Mouse (Mus musculus): ENCODE measurements at regions not wholly inside any gene's neighbourhood (a gene's known extent, or its start where the extent isn't known, plus 50 kb on each side); places are given as distances from the start of the nearest gene placed in this dataset.
A peak's percentile ranks its signal among the peaks of the same experiment; 100 is the strongest.

- DNase-seq (ENCODE audit: low spot score in 2 of 2): no peak
Observed at GRCm38 (mm10) chr12:110026033-110026750, 252.7 kb upstream of the Dio3 start.

DNA sequence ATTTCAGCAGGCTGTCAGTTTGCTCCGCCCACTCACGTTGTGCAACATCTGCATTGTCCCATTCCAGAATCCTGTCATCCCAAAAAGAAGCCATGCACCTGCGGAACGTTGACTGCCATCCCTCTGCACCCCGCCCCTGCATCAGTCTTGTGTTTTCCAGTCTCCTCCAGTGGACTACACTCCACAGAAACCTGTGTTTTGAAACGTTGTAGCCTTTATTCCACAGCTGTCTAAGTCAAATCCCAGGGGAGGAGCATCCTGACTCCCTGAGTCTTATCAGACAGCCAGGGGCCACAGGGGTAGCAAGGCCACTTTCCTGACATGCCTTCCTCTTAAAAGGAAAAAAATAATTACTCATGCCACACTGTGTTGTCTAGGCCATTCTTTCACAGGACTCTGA lies 251.5 kb upstream of the Dio3 start:
- no peak for DNase-seq (ENCODE audit: low spot score in 2 of 2)

DNA sequence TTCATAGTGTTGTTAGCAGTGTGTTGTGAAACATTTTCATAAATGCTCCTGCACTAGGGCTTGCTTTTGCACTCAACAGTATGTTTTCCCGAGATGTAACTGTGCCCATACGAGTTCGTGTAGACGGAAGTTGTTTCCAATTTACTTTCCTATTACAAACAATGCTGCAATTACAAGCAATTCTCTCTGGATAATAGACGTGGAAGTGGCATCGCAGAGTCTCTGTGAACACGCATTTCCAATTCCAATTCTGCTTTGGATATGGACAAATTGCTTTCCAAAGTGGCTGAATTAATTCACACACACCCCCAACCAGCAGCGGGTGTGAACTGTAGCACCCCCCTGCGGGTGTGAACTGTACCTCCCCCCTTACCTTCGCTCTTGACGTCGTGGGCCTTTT lies 250.9 kb upstream of the Dio3 start:
- DNase-seq (ENCODE audit: low spot score in 2 of 2): no peak

DNA sequence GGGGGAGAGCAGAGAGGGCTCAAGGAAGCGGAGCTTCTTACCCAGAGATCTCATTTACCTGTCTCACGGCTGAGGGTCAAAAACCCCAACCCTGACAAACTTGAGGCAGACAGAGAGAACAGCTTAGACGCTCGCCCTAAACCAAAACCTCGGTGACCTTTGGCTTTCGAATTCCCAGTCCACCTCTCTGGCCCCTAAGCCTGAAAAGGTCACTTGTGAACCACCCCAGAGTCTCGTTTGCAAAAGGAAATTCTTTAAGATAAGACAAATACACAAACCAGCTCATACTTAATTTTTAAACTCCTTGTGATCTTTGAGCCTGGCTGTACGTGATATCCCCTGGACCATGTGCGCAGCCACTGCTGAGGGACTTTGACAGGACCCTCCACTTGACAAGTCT lies 250.2 kb upstream of the Dio3 start:
- DNase-seq (ENCODE audit: low spot score in 2 of 2): no peak

DNA sequence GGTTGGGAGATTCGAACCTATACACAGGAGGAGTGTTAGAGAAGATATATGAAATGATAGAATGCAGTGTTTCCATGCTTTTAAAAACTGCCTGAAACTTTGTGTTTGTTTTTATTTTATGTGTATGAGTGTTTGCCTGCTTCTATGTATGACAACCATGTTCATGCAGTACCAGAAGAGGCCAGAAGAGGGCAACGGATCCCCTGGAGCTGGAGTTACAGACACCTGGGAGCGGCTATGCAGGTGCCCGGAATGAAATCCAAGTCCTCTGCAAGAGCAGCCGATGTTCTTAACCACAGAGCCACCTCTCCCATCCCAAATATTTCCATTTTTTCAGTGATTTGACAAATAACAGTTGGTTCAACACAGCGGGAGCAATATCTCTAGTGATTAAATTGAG lies 247.5 kb upstream of the Dio3 start:
- DNase-seq (ENCODE audit: low spot score in 2 of 2): no peak

DNA sequence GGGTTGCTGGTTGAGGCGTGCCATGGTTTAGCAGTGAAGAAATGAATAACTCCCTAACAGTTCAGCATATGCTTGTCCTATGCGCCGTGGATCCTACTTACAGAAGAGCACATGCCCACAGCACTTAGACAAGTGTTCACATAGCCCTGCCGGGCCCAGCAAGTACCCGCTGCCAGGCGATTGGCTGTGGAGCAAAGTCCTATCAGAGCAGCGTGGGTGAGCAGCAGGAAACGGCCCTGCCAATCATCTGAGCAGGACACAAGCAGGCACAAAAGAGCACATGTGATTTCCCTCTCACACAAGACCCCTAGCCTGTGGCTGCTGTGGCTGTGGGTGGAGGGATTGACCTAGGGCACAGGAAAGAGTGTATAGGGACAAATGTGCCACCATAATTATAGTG lies 243.7 kb upstream of the Dio3 start:
- DNase-seq (ENCODE audit: low spot score in 2 of 2): no peak

DNA sequence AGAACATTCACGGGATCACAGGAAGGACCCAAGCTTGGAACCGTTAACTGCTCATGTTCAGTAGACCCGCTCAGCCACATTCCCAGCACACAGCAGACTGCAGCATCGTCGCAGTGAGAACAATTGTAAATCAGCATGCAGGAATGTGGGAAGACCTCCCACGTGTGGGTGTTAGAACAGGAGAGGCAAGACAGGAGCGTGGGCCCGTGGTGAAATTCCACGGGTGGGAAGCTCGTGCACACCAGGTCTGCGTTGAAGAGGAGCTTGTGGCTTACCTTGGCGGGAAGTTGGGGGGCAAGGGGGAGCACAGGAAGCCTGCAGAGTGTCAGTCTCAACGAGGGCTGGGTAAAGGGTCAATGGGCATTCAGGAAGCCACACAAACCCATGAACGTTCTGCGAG lies 238.2 kb upstream of the Dio3 start:
- DNase-seq (ENCODE audit: low spot score in 2 of 2): peak in 1 of 2 experiments; percentile 14

DNA sequence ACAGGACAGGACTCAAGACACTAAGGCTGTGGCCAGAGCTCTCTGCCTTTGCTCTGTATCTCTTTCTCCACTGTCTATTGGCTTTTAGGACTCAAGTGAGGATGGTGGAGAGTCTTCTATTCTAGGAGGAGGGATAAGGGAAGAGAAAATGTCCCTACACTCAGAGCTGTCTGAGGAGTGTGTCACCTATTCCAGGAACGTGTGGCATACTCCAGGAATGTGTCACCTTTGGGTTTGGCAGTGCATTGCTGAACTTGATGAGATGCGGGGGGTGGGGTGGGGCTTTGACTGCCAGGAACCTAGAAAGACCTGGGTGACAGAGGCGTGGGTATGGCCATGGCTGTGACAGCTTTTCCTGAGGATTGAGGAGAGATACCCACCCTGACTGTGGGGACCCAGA lies 237.1 kb upstream of the Dio3 start:
- no peak for DNase-seq (ENCODE audit: low spot score in 2 of 2)

- DNase-seq (ENCODE audit: low spot score in 2 of 2): no peak
Observed at GRCm38 (mm10) chr12:110044266-110044665, 234.6 kb upstream of the Dio3 start.

DNA sequence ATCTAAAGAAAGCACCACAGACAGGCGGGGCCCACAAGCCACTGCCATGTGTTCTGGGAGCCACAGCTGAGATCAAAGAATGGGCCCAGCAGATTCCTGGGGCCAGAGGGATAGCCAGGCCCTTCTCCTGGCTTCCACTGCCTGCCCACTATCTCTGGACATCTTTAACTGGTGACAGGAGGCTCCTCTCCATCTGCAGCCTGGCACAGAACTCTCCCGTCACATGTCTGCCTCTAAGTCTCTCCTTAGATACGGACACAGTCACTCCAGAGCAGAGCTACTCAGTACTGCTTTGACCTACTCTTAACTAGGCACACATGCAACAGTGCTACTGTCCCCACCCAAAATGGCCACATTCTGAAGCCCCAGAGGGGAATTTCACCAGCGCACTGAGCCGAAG lies 234.1 kb upstream of the Dio3 start:
- DNase-seq (ENCODE audit: low spot score in 2 of 2): no peak

GRCm38 (mm10) chr12:110045770-110046330 lies 233.0 kb upstream of the Dio3 start:
- DNase-seq (ENCODE audit: low spot score in 2 of 2): no peak

DNA sequence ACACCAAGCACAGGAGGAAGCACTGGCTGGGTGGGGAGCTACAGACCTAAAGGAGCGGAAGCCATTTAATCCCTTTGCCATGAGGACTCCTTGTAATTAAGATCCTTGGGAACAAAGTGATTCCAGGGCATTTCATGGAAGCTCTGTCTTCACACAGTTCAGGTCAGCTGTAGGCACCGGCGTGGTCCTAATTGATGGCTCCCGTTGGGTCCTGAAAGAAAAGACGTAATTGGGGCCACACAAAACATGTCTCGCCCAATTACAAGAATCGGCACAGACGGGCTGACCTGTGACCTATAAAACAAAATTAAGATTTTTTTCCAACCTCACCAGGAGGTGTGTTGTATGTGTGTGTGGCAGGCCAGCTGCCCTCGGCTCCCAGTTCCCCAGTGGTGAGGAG lies 232.3 kb upstream of the Dio3 start:
- no peak for DNase-seq (ENCODE audit: low spot score in 2 of 2)

GRCm38 (mm10) chr12:110047466-110048250 lies 231.2 kb upstream of the Dio3 start:
- no peak for DNase-seq (ENCODE audit: low spot score in 2 of 2)

DNA sequence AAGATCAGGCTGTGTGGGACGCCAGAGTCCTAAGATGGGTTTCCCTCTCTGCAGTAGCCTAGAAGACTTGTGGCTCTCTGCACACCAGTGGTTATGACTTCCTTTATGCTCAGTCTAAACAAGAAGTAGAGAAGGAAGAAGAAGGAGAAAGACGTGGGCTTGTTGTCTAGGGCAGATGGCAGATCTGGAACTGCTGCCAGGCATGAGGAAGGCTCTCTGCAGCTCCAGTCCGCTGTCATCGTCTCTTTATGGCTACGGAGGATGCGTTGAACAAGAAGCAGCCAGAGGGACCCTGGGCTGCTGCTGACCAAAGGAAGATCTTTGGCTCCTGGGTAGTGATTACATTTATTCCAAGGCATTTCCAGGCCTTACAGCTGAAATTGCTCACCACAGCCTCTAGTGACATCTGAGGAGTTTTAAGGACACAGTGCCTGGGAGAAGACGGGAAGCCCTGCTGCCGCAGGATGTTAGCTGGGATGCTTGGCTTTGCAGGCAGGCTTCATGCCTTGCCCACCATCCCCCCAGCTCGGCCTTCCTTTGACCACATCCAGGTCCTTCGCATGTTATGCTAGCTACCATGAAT lies 229.6 kb upstream of the Dio3 start:
- peak in 1 of 2 experiments; percentile 23 for DNase-seq (ENCODE audit: low spot score in 2 of 2)

- DNase-seq (ENCODE audit: low spot score in 2 of 2): no peak
Observed at GRCm38 (mm10) chr12:110059321-110059720, 219.5 kb upstream of the Dio3 start.

- no peak for DNase-seq (ENCODE audit: low spot score in 2 of 2)
Observed at GRCm38 (mm10) chr12:110061961-110062360, 216.9 kb upstream of the Dio3 start.

DNA sequence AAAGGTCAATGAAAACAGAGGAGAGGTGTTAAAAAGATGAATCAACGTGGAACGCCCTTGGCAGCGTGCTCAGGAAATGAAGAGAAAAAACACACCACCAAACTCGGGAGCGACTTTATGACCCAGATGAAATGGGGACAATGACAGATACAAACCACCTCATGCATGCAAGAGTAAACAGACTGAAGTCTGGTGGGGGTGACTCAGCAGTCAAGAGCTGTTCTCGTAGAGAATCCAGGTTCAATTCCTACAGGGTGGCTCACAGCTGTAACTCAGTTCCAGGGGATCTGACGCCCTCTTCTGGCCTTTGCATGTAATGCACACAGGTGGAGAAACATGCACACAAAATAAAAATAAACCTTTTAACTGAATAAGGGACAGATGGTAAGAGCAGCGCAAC lies 215.9 kb upstream of the Dio3 start:
- no peak for DNase-seq (ENCODE audit: low spot score in 2 of 2)

DNA sequence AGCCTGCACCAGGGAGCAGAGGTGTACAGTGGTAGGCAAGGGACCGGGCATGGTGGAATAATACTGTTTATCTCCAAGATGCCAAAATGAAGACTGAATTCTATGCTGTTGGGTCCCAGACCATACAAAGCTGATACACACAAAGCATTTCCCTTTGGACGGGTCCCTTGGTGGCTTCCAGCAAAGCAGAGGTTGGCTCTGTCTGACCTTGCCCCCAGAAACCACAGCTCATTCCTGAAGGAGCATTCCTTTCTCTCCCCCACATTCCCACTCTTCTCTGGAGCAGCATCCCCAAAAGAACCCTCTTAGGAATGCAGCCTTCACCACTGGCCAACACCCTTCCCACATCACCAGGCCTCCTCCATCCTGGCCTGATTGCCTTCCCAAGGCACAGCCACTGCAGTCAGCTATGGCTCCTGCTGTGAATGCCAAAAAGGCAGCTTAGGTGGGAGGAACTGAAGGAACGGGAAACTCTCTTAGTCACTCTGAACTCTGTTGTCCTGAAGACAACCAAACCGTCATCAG lies 212.4 kb upstream of the Dio3 start:
- DNase-seq (ENCODE audit: low spot score in 2 of 2): no peak

DNA sequence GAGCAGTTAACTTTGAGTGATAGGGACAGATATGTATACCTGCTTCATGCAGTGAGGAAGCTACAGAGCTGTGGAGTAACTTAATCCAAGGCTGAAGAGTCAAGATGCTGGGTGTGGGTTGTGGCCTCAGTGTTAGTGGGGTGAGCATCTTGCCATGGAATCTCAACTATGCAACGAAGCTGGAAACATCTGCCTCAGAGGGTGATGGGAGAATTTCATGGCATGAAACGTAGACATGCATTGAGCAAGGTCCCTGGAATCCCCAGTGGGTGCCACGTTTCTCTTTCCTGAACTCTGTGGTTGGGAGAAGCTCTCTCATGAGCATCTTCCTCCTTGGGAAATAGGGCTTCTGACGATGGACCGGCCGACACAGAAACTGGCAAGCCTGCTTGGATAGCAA lies 208.4 kb upstream of the Dio3 start:
- DNase-seq (ENCODE audit: low spot score in 2 of 2): no peak

GRCm38 (mm10) chr12:110071823-110072222 lies 207.0 kb upstream of the Dio3 start:
- DNase-seq (ENCODE audit: low spot score in 2 of 2): no peak

DNA sequence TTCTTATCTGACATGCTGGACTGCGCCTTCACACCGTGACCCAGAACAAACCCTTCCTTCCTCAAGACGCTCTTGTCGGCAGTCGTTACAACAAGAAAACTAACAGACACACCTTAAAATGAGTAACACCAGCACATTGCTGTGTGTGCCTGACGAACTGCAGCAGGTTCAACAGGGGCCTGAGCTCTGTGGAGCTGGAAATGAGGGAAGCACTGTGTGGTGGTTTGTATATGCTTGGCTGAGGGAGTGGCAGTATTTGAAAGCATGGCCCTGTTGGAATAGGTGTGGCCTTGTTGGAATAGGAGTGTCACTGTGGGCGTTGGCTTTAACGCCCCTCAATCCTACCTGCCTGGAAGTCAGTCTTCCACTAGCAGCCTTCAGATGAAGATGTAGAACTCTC lies 203.9 kb upstream of the Dio3 start:
- no peak for DNase-seq (ENCODE audit: low spot score in 2 of 2)

GRCm38 (mm10) chr12:110077211-110077884 lies 201.5 kb upstream of the Dio3 start:
- no peak for DNase-seq (ENCODE audit: low spot score in 2 of 2)
